Mouse (Mus musculus): Measurements from ENCODE around the gene Tspan18.
A peak's percentile ranks its signal among the peaks of the same experiment; 100 is the strongest.

Tspan18 gene

GRCm38 (mm10) chr2:93214192-93214591, 120.1 kb downstream of the Tspan18 start:
- DNase-seq, result peak; percentile 52 to 69

- no peak for DNase-seq
These were observed 121.4 kb downstream of the Tspan18 start for GRCm38 (mm10) chr2:93212865-93213264.

- no peak for DNase-seq
These were observed 121.9 kb downstream of the Tspan18 start for GRCm38 (mm10) chr2:93212386-93212785.

GRCm38 (mm10) chr2:93206126-93206525, 128.2 kb downstream of the Tspan18 start:
- no peak for DNase-seq

GRCm38 (mm10) chr2:93204571-93204970, 129.7 kb downstream of the Tspan18 start:
- no peak for DNase-seq

GRCm38 (mm10) chr2:93203682-93204081, 130.6 kb downstream of the Tspan18 start:
- DNase-seq, result peak; percentile 81 to 88

GRCm38 (mm10) chr2:93202782-93203181, 131.5 kb downstream of the Tspan18 start:
- no peak for DNase-seq

- no peak for DNase-seq
These were observed 132.3 kb downstream of the Tspan18 start for GRCm38 (mm10) chr2:93201997-93202396.

- no peak for DNase-seq
These were observed 133.5 kb downstream of the Tspan18 start for GRCm38 (mm10) chr2:93200681-93201340.

GRCm38 (mm10) chr2:93199531-93199974, 134.8 kb downstream of the Tspan18 start:
- peak; percentile 77 to 82 for DNase-seq

GRCm38 (mm10) chr2:93198846-93199245, 135.5 kb downstream of the Tspan18 start:
- DNase-seq, result peak; percentile 96 to 99

- no peak for DNase-seq
These were observed 140.5 kb downstream of the Tspan18 start for GRCm38 (mm10) chr2:93193806-93194205.

GRCm38 (mm10) chr2:93192671-93193080, 141.6 kb downstream of the Tspan18 start:
- peak; percentile 55 to 72 for DNase-seq

- DNase-seq, result no peak
These were observed 142.1 kb downstream of the Tspan18 start for GRCm38 (mm10) chr2:93192182-93192560.

- DNase-seq, result no peak
These were observed 142.7 kb downstream of the Tspan18 start for GRCm38 (mm10) chr2:93191488-93192181.

GRCm38 (mm10) chr2:93190771-93191487, 143.4 kb downstream of the Tspan18 start:
- DNase-seq, result peak in 1 of 2 experiments; percentile 53

GRCm38 (mm10) chr2:93188761-93189458, 145.4 kb downstream of the Tspan18 start:
- peak; percentile 75 to 83 for DNase-seq

GRCm38 (mm10) chr2:93188020-93188760, 146.1 kb downstream of the Tspan18 start:
- DNase-seq, result peak; percentile 54 to 62

- peak; percentile 89 to 94 for DNase-seq
These were observed 146.8 kb downstream of the Tspan18 start, which contains the start of gene Trp53i11 for GRCm38 (mm10) chr2:93187323-93187996. TSS of gene Trp53i11 (plus strand) at chr2:93187548.

- no peak for DNase-seq
These were observed 151.4 kb downstream of the Tspan18 start for GRCm38 (mm10) chr2:93182859-93183258.

- DNase-seq, result peak; percentile 52 to 66
These were observed 154.0 kb downstream of the Tspan18 start for GRCm38 (mm10) chr2:93180077-93180844.
